Mouse (Mus musculus) neural tube, embryonic 12.5 days (tissue): ENCODE data around the gene Tbcel. TPM values are rescaled to one million over a fixed set of nuclear protein-coding genes. Genes with fewer than 3 reads are reported as not detected.

Experiments
- ATAC-seq: fragments of 200-750 bp; cut with Nextera tagmentation; 2 replicates; pipeline ENCODE4 v1.8.0; 2017; ENCODE audit warnings: low read depth, mild to moderate bottlenecking, moderate TSS enrichment, moderate library complexity; ENCODE audit not compliant: low FRiP score
- H3K27ac ChIP-seq: fragments of 300-500 bp; sonication (generic); 2 replicates; pipeline ENCODE4 v1.5.1; 2016
- H3K27me3 ChIP-seq: fragments of 300-500 bp; sonication (generic); replicated peaks from 2 replicates; pipeline ENCODE4 v1.6.1; 2016; ENCODE audit warnings: mild to moderate bottlenecking
- H3K36me3 ChIP-seq: fragments of 300-500 bp; sonication (generic); 2 replicates; pipeline ENCODE4 v1.6.1; 2016; ENCODE audit warnings: mild to moderate bottlenecking
- H3K4me1 ChIP-seq: fragments of 300-500 bp; sonication (generic); 2 replicates; pipeline ENCODE4 v1.6.1; 2016
- H3K4me2 ChIP-seq: fragments of 300-500 bp; sonication (generic); replicated peaks from 2 replicates; pipeline ENCODE4 v1.6.1; 2016; ENCODE audit warnings: mild to moderate bottlenecking
- H3K4me3 ChIP-seq: fragments of 300-500 bp; sonication (generic); 2 replicates; pipeline ENCODE4 v1.5.1; 2016
- H3K9ac ChIP-seq: fragments of 300-500 bp; sonication (generic); 2 replicates; pipeline ENCODE4 v1.6.1; 2016; ENCODE audit warnings: mild to moderate bottlenecking
- H3K9me3 ChIP-seq: fragments of 300-500 bp; sonication (generic); 2 replicates; pipeline ENCODE4 v1.6.1; 2016; ENCODE audit warnings: mild to moderate bottlenecking
- WGBS: fragments of 180-500 bp; shearing (Covaris S2); methylation state at CpG from one replicate; pipeline ENCODE4 v1.1.7; 2016; 5-methylcytosine and 5-hydroxymethylcytosine counted together
- polyA plus RNA-seq: library from polyadenylated mRNA; unstranded; fragments of >200 nt; fragmentation: Nextera tagmentation; extraction: Ambion mirVana; gene quantifications from 2 replicates; pipeline ENCODE4 v1.2.1, GENCODE M21; 2016

The Tbcel gene
- polyA plus RNA-seq, 1 experiment from 2014 or later: 5.4 TPM

GRCm38 (mm10) chr9:42396141-42396540 is 111.5 kb downstream of the Tbcel start:
- H3K9me3 ChIP-seq: no peaks in the 10 kb centered on the region
- no peak overlapping the region for H3K4me3 ChIP-seq
- no peak overlapping the region for H3K27ac ChIP-seq
- no peak for ATAC-seq
- 0 out of 2 replicates have a peak, but pooled peaks cover 3% of the 10 kb centered on the region for H3K27me3 ChIP-seq
- no peaks in the 10 kb centered on the region for H3K4me1 ChIP-seq
- 72% methylated on average over 2 of the region's 2 CpGs for WGBS
- H3K36me3 ChIP-seq: no peaks in the 10 kb centered on the region
- no peak overlapping the region for H3K9ac ChIP-seq
- no peak overlapping the region for H3K4me2 ChIP-seq

- Histone ChIP-seq H3K9ac (no peak overlapping the region), H3K27ac (no peak overlapping the region), H3K36me3 (no peaks in the 10 kb centered on the region), H3K27me3 (0 out of 2 replicates have a peak, but pooled peaks cover 3% of the 10 kb centered on the region), H3K4me2 (no peak overlapping the region), H3K4me1 (peaks cover 5% of the 10 kb centered on the region; the same call in 1 of the 2 replicates), H3K9me3 (no peaks in the 10 kb centered on the region), H3K4me3 (no peak overlapping the region)
- 80% methylated on average over 6 of the region's 6 CpGs for WGBS
- ATAC-seq: no peak
Measured at GRCm38 (mm10) chr9:42394903-42395302, 112.7 kb downstream of the Tbcel start.

- no peak overlapping the region for H3K9ac ChIP-seq
- 0 out of 2 replicates have a peak, but pooled peaks cover 3% of the 10 kb centered on the region for H3K27me3 ChIP-seq
- H3K4me3 ChIP-seq: no peak overlapping the region
- H3K36me3 ChIP-seq: no peaks in the 10 kb centered on the region
- H3K4me2 ChIP-seq: no peak overlapping the region
- H3K9me3 ChIP-seq: no peaks in the 10 kb centered on the region
- no peak for ATAC-seq
- no peak overlapping the region for H3K27ac ChIP-seq
- H3K4me1 ChIP-seq: peaks cover 5% of the 10 kb centered on the region; the same call in 1 of the 2 replicates
- 70% methylated on average over 8 of the region's 8 CpGs for WGBS
Measured at GRCm38 (mm10) chr9:42394321-42394720, 113.3 kb downstream of the Tbcel start.

- Histone ChIP-seq H3K27ac (no peak overlapping the region), H3K27me3 (0 out of 2 replicates have a peak, but pooled peaks cover 3% of the 10 kb centered on the region), H3K4me3 (no peak overlapping the region), H3K4me1 (peaks cover 5% of the 10 kb centered on the region; the same call in 1 of the 2 replicates), H3K9me3 (no peaks in the 10 kb centered on the region), H3K36me3 (no peaks in the 10 kb centered on the region), H3K9ac (no peak overlapping the region), H3K4me2 (no peak overlapping the region)
- WGBS: 67% methylated on average over 6 of the region's 6 CpGs
- ATAC-seq: no peak
Measured at GRCm38 (mm10) chr9:42392927-42393326, 114.7 kb downstream of the Tbcel start.

- Histone ChIP-seq H3K4me2 (no peak overlapping the region), H3K36me3 (no peaks in the 10 kb centered on the region), H3K27ac (no peak overlapping the region), H3K27me3 (no peaks in the 10 kb centered on the region), H3K4me3 (no peak overlapping the region), H3K4me1 (peaks cover 5% of the 10 kb centered on the region; the same call in 1 of the 2 replicates), H3K9me3 (no peaks in the 10 kb centered on the region), H3K9ac (no peak overlapping the region)
- ATAC-seq: no peak
- 50% methylated on average over 4 of the region's 4 CpGs for WGBS
Measured at GRCm38 (mm10) chr9:42388490-42388889, 119.1 kb downstream of the Tbcel start.

- H3K27me3 ChIP-seq: no peaks in the 10 kb centered on the region
- no peak overlapping the region for H3K9ac ChIP-seq
- no peaks in the 10 kb centered on the region for H3K36me3 ChIP-seq
- H3K27ac ChIP-seq: no peak overlapping the region
- H3K9me3 ChIP-seq: no peaks in the 10 kb centered on the region
- H3K4me2 ChIP-seq: no peak overlapping the region
- peaks cover 5% of the 10 kb centered on the region; the same call in 1 of the 2 replicates for H3K4me1 ChIP-seq
- H3K4me3 ChIP-seq: no peak overlapping the region
- no peak for ATAC-seq
- 77% methylated on average over 8 of the region's 8 CpGs for WGBS
Measured at GRCm38 (mm10) chr9:42387038-42387437, 120.6 kb downstream of the Tbcel start.

- H3K36me3 ChIP-seq: no peaks in the 10 kb centered on the region
- no peaks in the 10 kb centered on the region for H3K27me3 ChIP-seq
- ATAC-seq: no peak
- H3K27ac ChIP-seq: no peak overlapping the region
- H3K4me1 ChIP-seq: peaks cover 4% of the 10 kb centered on the region; the same call in 1 of the 2 replicates
- H3K4me2 ChIP-seq: no peak overlapping the region
- 0 out of 2 replicates have a peak, but pooled peaks cover under 1% of the 10 kb centered on the region for H3K9me3 ChIP-seq
- no peak overlapping the region for H3K4me3 ChIP-seq
- H3K9ac ChIP-seq: no peak overlapping the region
- WGBS: 75% methylated on average over 13 of the region's 13 CpGs
Measured at GRCm38 (mm10) chr9:42385656-42386055, 122.0 kb downstream of the Tbcel start.

- no peak overlapping the region for H3K27ac ChIP-seq
- no peak for ATAC-seq
- 67% methylated on average over 8 of the region's 8 CpGs for WGBS
Measured at GRCm38 (mm10) chr9:42382628-42383347, 124.8 kb downstream of the Tbcel start.

GRCm38 (mm10) chr9:42382063-42382462 is 125.5 kb downstream of the Tbcel start:
- no peaks in the 10 kb centered on the region for H3K4me1 ChIP-seq
- 52% methylated on average over 5 of the region's 5 CpGs for WGBS
- no peaks in the 10 kb centered on the region for H3K27me3 ChIP-seq
- H3K4me3 ChIP-seq: no peak overlapping the region
- 0 out of 2 replicates have a peak, but pooled peaks cover 4% of the 10 kb centered on the region for H3K9me3 ChIP-seq
- no peak overlapping the region for H3K4me2 ChIP-seq
- ATAC-seq: no peak
- no peak overlapping the region for H3K27ac ChIP-seq
- no peaks in the 10 kb centered on the region for H3K36me3 ChIP-seq
- no peak overlapping the region for H3K9ac ChIP-seq

More at GRCm38 (mm10) chr9:42382628-42383347, 124.8 kb downstream of the Tbcel start:
- Histone ChIP-seq H3K4me3 (no peak overlapping the region), H3K4me1 (no peaks in the 10 kb centered on the region), H3K9ac (no peak overlapping the region), H3K4me2 (no peak overlapping the region), H3K9me3 (0 out of 2 replicates have a peak, but pooled peaks cover 4% of the 10 kb centered on the region), H3K36me3 (no peaks in the 10 kb centered on the region), H3K27me3 (no peaks in the 10 kb centered on the region)

- Histone ChIP-seq H3K36me3 (no peaks in the 10 kb centered on the region), H3K4me2 (no peak overlapping the region), H3K4me1 (no peaks in the 10 kb centered on the region), H3K9ac (no peak overlapping the region), H3K27me3 (no peaks in the 10 kb centered on the region; the same call in 1 of the 2 replicates), H3K9me3 (0 out of 2 replicates have a peak, but pooled peaks cover 4% of the 10 kb centered on the region), H3K4me3 (no peak overlapping the region), H3K27ac (no peak overlapping the region)
- 92% methylated on average over 4 of the region's 4 CpGs for WGBS
- ATAC-seq: no peak
Measured at GRCm38 (mm10) chr9:42378071-42378470, 129.5 kb downstream of the Tbcel start.

GRCm38 (mm10) chr9:42377656-42378055 is 130.0 kb downstream of the Tbcel start:
- H3K4me3 ChIP-seq: no peak overlapping the region
- H3K9ac ChIP-seq: no peak overlapping the region
- no peaks in the 10 kb centered on the region for H3K36me3 ChIP-seq
- no peak overlapping the region for H3K4me2 ChIP-seq
- no peak overlapping the region for H3K27ac ChIP-seq
- no peak for ATAC-seq
- WGBS: 92% methylated on average over 15 of the region's 15 CpGs
- no peaks in the 10 kb centered on the region; the same call in 1 of the 2 replicates for H3K27me3 ChIP-seq
- H3K4me1 ChIP-seq: no peaks in the 10 kb centered on the region
- 0 out of 2 replicates have a peak, but pooled peaks cover 4% of the 10 kb centered on the region for H3K9me3 ChIP-seq

- H3K4me1 ChIP-seq: no peaks in the 10 kb centered on the region
- no peak overlapping the region for H3K4me2 ChIP-seq
- ATAC-seq: no peak
- H3K9ac ChIP-seq: no peak overlapping the region
- H3K27me3 ChIP-seq: no peaks in the 10 kb centered on the region; the same call in 1 of the 2 replicates
- H3K36me3 ChIP-seq: no peaks in the 10 kb centered on the region
- no peak overlapping the region for H3K4me3 ChIP-seq
- no peaks in the 10 kb centered on the region for H3K9me3 ChIP-seq
- H3K27ac ChIP-seq: no peak overlapping the region
- WGBS: 87% methylated on average over 6 of the region's 6 CpGs
Measured at GRCm38 (mm10) chr9:42371670-42372368, 135.8 kb downstream of the Tbcel start.
